Mouse (Mus musculus): ENCODE measurements at regions not wholly inside any gene's neighbourhood (a gene's known extent, or its start where the extent isn't known, plus 50 kb on each side); places are given as distances from the start of the nearest gene placed in this dataset.
"Not testable (repeated sequence)": the region's sequence is repeated elsewhere in the genome, so short reads cannot be mapped to it uniquely, and the experiment has no call there.

DNA sequence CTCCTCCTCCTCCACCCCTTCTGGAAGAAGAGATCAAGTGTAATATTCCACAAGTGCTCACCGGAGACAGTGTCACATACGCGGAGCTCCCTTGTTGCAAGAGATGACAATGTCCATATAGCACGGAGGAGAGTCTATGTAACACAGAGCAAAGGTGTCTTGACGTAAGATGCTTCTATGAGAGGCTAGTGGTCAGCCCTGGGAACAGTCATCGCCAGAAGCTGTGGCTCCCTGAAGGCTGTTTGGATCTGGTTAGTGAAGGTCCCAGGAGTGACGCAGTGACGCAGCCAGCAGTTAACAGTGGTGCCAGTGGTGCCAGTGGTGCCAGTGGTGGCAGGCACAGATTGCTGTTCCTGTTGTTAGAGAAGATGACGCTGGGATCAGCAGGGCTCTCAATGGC, 66.9 kb downstream of the Twistnb start:
- in situ Hi-C loops (cut with MboI, MseI): no loop called here

DNA sequence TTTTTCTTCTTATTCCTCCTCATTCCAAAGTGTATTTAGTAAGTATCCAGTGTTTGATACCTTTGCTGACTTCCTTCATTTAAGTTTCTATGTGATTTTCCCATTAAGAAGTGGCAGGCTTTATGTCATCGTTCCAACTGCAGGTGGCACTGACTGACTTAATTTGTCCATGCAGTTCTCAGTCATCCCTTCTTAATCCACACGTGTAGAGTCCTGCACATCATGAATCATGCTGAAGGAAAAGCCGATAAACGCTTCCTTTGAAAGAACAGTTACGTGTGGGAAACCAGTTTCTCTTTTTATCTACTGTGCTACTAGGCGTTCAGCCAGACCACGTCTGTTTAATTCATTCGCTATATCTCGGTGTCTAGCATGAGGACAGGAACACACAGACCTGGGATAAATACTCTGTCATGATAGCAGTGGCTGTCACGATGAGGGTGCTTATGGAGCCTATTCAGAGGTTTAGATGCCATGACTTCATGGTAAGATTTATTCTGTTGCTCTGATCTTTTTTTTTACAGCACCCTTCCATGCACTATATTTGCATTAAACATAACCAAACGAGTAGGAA, 68.0 kb downstream of the Twistnb start:
- in situ Hi-C loops (cut with MboI, MseI): no loop called here

DNA sequence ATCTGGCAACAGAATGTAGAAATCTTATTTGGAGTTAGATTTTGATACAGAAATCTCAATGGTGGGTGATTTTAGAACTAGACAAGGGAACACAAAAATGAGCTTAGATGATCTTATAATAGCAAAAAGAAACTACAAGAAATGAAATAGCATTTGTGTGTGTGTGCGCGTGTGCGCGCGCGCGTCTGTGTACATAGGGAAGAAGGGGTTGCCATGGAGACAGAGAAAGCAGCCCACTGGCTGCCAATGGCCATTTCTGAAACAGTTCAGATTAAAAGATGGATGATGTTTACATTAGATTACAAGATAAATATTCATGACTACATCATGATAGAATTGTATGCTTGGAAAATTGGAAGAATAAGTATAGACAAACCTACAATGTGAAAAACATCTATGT, 112.1 kb downstream of the Twistnb start:
- in situ Hi-C loops (cut with MboI, MseI): no loop called here

DNA sequence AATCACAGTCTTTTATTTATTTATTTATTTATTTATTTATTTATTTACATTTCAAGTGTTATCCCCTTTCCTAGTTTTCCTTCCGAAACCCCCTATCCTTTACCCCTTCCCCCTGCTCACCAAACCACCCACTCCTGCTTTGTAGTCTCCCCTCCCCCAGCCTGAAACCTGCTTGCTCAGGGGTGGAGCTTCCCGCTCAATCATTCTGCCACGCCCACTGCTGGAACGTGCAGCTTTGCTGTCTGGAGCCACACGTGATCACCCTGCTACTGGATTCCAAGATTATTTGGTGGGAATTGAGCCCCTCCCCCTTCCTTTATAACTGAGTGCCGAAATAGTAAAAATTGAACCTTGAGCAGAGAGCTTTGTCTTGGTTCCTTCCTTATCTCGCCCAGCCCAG, 122.2 kb downstream of the Twistnb start:
- in situ Hi-C loops (cut with MboI, MseI): not testable (repeated sequence)

DNA sequence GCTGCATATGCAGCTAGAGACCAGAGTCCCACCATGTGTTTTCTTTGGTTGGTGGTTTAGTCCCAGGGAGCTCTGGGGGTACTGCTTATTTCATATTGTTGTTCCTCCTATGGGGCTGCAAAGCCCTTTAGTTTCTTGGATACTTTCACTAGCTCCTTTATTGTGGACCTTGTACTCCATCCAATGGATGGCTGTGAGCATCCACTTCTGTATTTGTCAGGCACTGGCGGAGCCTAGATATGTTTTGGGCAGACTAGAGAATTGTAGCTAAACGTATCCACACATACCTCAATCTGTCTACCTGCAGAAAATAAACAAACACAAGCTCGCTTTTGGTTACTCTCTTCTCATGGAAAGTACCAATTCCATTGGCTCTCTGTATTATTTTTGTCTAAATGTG, 122.8 kb downstream of the Twistnb start:
- in situ Hi-C loops (cut with MboI, MseI): no loop called here

DNA sequence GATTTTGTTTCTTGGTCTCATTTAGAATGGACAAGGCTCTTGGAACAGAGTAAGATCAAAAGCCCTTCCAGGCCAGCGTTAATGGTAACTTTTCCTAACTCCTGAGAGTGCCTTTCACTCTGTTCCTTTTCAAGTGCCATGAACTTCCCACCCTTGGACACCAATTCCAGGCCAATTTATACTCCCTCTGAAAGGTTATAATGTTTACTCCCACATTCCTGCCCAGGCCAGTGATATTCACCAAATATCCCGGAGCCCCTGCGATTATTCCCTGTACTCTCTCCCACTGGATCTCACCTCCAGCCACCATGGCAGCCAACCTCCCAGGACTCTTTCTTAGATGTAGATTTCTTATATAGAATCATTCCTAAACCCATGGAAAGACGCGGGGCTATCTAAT, 123.2 kb downstream of the Twistnb start:
- in situ Hi-C loops (cut with MboI, MseI): no loop called here

DNA sequence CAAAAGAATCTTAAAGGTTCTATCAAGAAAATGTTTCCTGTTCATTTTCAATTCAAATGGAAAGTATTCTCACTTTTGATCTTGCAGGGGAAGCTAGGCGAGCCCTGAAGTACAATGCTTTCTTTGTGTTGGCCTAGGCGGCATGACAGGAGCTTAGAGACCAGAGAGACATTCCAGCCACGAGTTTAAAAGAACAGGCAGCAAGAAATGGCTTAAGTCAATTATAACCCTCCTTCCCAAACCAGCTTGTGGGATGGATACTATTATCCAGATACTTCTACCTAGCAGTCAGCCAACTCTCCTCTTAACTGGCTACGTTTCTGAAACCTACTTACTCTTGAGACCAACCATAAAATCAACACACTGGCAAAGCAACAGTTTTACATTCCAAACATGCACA, 124.3 kb downstream of the Twistnb start:
- in situ Hi-C loops (cut with MboI, MseI): no loop called here

DNA sequence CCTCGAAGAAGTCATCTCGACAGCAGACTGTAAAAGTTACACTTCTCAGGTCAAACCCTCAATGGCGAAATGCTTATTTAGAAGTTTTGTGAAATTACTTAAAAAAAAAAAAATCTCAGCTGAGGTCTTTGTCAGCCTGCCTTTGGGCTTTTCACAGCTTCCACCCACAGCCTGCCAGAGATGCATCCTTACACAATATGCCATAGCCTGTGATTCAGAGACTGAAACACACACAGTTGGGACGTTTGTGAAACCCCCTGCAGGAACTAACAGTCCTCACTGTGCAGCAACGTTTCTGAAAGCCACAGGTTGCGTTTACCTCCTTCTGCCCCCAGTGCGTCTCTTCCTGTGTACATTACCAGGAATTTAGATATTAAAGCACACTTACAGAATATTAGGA, 131.7 kb downstream of the Twistnb start:
- in situ Hi-C loops (cut with MboI, MseI): no loop called here

DNA sequence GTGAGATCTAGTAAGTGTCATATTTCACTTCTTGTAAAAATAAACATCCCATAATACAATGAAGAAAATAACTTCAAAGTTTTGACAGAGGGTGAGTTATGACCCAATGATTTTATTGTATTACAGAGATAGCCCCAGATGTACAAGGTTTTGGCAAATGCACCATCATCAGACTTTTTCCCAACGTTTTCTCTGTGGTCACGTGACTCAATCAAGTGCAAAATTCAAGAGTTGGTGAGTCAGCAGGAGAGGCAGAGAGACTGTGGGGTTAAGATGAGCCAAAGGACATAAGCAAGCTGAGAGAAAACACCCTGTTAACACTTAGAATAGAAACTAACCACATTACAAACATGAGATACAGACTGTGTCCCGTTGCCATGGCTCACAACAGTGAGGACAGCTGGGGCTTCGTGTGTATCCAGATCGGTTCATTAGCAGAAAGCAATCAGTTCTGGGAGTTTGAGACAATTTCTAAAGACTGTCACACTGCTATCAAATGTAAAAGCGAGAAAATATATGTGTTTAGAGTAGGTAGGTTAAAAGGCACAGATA, 148.5 kb downstream of the Twistnb start:
- in situ Hi-C loops (cut with MboI, MseI): no loop called here

DNA sequence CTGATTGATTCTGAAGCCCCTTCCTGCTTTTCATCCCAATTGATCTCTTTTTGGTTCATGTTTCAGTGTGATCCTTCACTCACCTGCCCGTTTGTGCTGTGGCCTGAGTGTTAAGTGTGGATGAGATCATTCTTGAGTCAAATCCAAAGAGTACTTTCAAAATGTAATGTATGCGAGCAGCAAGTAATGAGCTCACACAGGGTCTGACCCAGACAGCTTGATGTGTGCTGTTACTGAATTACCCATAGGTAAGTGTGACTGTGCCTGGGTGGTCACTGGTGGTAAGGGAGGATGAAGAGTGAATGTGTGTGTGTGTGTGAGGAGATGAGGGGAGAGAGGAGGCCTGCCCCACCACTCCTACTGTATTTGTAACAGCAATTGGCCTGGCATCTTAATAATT, 151.4 kb downstream of the Twistnb start:
- in situ Hi-C loops (cut with MboI, MseI): no loop called here

DNA sequence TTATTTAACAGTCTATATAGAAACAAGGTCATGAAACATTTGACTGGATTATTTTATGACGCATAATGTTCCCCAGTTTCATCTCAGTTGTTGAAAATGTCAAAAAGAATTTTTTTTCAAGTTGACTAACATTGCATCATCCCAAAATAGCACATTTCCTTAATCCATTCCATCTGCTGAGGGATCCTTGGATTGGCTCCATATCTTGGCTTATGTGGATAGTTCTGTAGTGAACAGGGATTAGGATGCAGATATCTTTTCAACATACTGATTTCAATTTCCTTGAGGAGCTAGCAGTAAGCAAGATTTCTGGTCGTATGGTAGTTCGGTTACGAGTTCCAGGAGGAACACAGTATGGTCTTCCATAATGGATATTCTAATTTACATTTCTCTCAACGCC, 161.6 kb downstream of the Twistnb start:
- in situ Hi-C loops (cut with MboI, MseI): no loop called here

DNA sequence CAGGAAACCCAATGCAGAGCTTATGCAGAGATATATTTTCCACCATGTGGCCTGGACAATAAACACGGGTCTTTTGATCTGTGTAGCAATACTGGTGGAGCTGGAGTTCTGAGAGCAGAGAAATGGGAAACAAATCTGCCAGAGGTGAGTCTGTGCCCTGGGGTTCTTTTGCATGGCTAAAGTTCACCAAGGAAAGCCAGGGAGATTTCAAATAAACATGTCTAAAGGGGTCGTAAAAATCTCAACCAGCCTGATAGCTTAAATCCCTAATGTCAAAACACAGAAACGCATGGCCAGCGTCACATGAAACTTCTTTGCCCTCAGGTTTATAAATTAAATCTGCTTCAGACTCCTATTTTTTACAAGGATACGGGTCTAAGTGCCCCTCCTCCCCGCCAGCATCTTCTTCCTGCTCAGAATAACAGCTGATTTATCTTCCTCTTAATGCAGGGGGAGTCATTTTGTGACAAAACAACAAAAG, 163.0 kb downstream of the Twistnb start:
- in situ Hi-C loops (cut with MboI, MseI): no loop called here

DNA sequence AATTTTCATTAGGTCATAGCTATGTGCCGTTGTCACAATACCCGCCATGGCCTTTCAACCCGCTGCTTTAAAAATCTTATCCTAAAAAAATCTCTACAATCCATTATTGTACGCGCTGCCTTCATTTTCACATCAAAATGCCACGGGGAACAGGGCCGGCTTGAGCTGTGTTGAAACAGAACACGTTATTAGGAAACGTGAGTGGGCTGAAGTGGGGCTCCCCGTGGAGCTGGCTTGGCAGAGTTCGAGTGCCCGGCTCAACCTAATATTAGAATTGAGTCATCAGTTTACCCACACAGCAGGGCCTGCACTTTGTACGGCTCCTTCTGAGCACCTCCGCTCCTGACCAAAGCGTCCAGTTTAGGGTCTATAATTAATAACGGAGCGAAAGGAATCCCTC, 163.5 kb downstream of the Twistnb start:
- in situ Hi-C loops (cut with MboI, MseI): no loop called here

DNA sequence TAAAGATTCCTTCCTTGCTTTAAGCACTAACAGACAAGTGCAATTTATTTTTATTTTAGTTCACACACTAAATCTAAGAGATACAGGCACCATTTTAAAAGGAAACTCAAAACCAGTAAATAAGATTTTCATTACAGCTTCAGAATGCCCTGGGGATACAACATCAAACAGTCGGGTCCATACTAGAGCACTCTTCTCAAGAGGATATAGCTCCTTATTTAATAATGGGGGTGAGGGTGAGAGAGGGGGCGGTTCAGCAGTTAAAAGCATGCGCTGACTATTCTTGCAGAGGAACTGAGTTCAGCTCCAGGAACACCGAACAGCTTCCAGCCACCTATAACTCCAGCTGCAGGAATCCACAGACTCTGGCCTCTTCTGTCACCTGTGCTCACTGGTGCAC, 164.2 kb downstream of the Twistnb start:
- in situ Hi-C loops (cut with MboI, MseI): no loop called here

DNA sequence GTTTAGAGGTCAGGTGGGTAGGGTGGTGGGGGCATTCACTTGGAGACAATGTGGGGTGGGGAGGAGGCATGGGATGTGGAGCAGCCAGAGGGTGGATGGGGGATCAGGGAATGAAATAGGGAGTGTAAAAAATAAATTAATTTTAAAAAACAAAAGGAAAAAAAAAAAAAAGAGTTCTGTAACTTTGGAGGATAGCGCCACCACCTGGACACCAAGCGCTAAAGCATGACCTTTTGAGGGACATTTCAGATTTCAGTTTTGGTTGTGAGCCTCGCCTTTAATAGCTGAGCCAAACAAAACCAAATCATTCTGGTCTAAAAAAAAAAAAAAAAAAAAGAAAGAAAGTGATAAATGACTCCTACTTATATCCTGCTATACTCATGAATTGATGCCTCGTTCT, 176.0 kb downstream of the Twistnb start:
- in situ Hi-C loops (cut with MboI, MseI): no loop called here

DNA sequence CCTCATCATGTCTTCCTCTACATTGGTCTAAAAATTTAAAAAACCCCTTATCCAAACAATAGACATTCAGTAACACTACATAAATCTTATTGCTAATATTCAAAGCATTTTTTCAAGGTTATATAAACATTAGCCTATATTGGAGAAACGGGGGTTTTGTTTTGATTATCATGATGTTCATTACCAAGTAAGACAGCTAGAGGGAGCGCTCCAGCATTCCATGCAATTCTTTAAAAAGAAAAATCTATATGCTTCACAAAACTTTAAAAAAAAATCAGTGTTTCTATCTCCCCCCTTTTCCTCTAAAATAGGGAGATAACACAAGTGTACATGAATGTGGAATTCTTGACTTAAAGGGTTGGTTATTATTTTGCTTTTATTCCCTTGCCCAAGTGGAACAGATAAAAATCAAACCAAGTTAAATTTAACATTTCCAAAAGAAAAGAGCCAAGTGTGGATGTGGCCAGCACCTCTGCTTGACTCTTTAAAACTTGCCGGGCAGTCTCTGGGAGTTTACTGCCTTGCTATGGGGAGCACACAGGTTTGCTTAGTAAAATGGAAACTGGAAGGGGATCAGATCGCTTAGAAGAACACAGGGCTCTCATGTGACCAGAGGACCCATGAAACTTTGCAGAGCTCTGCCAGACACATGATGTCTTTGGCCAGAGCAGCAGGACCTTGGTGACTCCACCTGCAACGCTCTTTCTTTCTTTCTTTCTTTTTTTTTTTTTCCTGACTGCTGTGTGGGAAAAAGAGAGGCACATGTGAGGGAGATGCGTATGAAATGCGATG, 178.6 kb downstream of the Twistnb start:
- in situ Hi-C loops (cut with MboI, MseI): no loop called here

DNA sequence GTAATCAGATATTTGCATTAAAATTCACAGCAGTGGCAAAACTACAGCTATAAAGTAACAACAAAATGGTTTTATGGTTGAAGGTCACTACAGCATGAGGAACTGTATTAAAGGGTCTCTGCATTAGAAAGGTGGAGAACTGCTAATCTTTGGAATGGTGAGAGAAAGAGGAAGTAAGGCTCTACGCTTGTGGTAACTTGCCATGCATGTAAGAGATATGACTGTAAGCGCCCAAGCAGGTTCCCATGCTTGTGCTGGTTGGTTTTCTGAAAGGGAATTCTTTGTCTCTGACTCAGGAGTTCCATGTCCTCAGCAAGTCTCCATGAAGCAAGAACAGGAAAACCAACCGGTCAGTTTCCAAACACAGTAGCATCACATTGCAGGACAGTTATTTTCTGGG, 182.9 kb downstream of the Twistnb start:
- in situ Hi-C loops (cut with MboI, MseI): no loop called here

DNA sequence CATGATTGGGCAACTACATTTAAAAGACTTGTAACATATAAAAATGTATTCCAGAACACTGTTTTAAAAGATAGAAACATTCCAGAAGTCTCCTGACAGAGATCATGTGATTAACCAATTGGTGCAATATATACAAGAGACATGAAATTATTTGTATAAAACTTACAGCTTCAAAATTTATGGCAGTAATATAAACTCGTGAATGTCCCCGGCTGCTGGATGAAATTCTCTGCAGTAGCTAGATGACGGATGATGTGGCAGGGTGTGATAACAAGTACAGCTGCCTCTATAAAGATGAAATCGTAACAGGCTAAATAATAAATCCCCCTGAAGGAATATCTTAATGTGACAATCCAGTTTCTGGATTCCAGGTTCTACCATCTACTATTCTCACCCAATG, 191.0 kb downstream of the Twistnb start:
- in situ Hi-C loops (cut with MboI, MseI): no loop called here

DNA sequence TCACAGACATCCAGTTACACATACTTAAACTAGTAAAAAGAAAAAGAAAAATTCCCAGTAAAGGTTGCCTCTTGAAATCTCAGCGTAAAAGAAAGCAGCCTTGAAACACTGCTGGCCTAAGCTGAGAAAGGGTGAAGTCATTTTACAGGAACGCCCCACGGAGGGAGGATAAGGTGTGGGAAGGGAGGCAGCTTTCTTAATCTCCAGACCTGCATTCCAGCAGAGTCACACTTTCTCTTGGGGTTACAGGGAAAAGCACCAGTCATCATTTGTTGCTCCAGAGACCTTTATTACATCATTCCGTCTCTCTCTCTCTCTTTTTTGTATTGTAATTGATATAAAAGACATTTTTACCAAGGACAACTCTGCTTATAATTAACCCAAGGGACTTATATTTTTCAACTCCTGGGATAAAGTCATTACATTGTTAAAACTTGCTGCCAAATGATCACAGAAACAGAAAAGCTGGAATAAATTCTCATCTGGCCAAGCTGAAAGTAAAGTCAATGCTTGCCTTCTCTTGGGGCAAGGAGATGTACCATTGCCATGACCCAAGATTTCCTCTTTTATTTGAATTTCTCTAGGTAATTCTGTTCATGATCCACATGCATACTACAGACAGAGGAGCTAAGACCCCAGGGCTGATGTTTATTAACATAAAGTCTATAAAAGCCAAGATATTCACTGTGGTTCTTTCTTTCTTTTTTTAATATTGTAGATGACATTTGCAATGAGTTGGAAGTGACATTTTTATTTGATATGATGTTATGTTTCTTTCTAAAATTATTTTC, 196.9 kb downstream of the Twistnb start:
- in situ Hi-C loops (cut with MboI, MseI): no loop called here

DNA sequence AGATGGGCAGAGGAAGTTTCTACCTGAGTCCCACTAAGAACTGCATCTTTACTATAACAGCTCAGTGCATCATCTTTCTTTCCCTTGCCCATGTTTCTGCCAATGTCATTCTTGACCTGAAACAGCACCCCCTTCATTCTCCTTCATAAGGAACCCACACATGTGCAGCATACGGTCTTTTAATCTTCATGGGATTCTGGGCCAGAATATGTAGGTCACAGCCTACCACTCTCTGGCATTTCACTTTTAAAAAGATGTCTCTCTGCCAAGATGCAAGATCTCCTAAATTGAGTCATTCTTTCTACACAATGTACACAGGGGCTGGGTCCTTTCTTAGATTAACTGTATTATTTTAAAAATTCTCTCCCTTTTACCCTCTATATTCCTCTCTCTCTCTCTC, 223.2 kb downstream of the Twistnb start:
- in situ Hi-C loops (cut with MboI, MseI): no loop called here

DNA sequence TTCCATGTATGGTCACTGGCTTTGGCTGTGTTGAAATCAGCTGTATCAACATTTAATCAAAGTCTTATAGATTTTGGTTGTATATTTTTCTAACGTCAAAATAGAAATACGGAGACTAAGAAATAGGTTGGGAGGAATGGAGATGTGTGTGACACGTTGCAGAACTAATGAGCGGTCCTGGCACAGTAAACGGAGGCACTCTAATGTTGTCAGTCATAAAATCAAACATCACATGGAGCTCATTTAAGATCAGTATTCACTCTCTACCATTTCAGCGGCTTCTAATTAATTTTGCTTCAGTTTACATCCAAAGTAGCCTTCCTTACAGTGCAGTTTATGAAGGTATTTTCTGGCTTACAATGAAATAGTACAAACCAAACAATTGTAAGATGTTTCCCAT, 246.1 kb downstream of the Twistnb start:
- in situ Hi-C loops (cut with MboI, MseI): no loop called here

DNA sequence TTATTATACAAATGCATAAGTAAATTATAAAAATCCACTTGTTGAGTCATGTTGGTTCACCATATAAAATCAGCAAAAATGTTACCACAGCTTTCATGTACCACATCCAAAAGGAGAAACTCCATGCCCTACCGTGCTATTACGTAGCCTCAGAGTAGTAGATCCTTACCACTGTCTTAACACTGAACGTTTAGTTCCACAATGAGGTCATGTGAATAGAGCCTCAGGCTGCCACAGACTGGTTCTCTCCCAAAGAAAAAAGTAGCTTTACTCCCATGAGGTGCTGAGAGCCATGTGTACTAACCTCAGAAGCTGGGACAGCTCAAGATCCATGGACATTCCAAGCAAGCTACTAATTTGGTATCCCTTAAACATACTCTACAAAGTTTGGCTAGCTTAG, 235.4 kb upstream of the Ferd3l start:
- in situ Hi-C loops (cut with MboI, MseI): loop anchor here (5.0 kb wide), 1 partner anchor 51 kb away; no protein-coding TSS in a partner anchor

All from T-helper 2 cell (primary cell).